Mouse (Mus musculus) CH12.LX (cell line): ENCODE measurements at regions not wholly inside any gene's neighbourhood (a gene's known extent, or its start where the extent isn't known, plus 50 kb on each side); places are given as distances from the start of the nearest gene placed in this dataset.

Experiments used
- BHLHE40 ChIP-seq: IDR thresholded peaks from 2 replicates; pipeline ENCODE4 v1.6.1; 2011; ENCODE audit warnings: mild to moderate bottlenecking, low read depth, low read length, improper control_type of control experiment
- CTCF ChIP-seq, 2 experiments: IDR thresholded peaks in 1 of 2; conservative IDR thresholded peaks in 1 of 2; 2 replicates each; pipeline ENCODE4 v1.5.1; 2011 to 2012; ENCODE audit warnings: low read depth in 2 of 2, low read length in 2 of 2, improper control_type of control experiment in 1 of 2, inconsistent platforms in 1 of 2, mild to moderate bottlenecking in 1 of 2, moderate library complexity in 1 of 2
- E2F4 ChIP-seq: IDR thresholded peaks from 2 replicates; pipeline ENCODE4 v1.6.1; 2011; ENCODE audit warnings: low read depth, low read length, improper control_type of control experiment; ENCODE audit not compliant: insufficient replicate concordance
- EP300 ChIP-seq: IDR thresholded peaks from 2 replicates; pipeline ENCODE4 v1.6.1; 2011; ENCODE audit warnings: low read length, improper control_type of control experiment
- ETS1 ChIP-seq: conservative IDR thresholded peaks from 2 replicates; pipeline ENCODE4 v1.6.1; 2012; ENCODE audit warnings: low read depth, mild to moderate bottlenecking, inconsistent platforms, low read length, improper control_type of control experiment, moderate library complexity
- HCFC1 ChIP-seq: IDR thresholded peaks from 2 replicates; pipeline ENCODE4 v1.6.1; 2012; ENCODE audit warnings: low read depth, mild to moderate bottlenecking, inconsistent platforms, low read length, improper control_type of control experiment
- MAFK ChIP-seq: IDR thresholded peaks from 2 replicates; pipeline ENCODE4 v1.6.1; 2011; ENCODE audit warnings: low read length, improper control_type of control experiment; ENCODE audit not compliant: insufficient replicate concordance
- POLR2A ChIP-seq: IDR thresholded peaks from 2 replicates; pipeline ENCODE4 v1.6.1; 2011; ENCODE audit warnings: low read depth, mild to moderate bottlenecking, improper control_type of control experiment, low read length
- SIN3A ChIP-seq: IDR thresholded peaks from 2 replicates; pipeline ENCODE4 v1.6.1; 2012; ENCODE audit warnings: low read length, improper control_type of control experiment, inconsistent platforms
- SMC3 ChIP-seq: IDR thresholded peaks from 2 replicates; pipeline ENCODE4 v1.6.1; 2011; ENCODE audit warnings: low read depth, low read length, improper control_type of control experiment
- ZNF384 ChIP-seq: IDR thresholded peaks from 2 replicates; pipeline ENCODE4 v1.6.1; 2012; ENCODE audit warnings: low read depth, low read length, improper control_type of control experiment, inconsistent platforms

DNA sequence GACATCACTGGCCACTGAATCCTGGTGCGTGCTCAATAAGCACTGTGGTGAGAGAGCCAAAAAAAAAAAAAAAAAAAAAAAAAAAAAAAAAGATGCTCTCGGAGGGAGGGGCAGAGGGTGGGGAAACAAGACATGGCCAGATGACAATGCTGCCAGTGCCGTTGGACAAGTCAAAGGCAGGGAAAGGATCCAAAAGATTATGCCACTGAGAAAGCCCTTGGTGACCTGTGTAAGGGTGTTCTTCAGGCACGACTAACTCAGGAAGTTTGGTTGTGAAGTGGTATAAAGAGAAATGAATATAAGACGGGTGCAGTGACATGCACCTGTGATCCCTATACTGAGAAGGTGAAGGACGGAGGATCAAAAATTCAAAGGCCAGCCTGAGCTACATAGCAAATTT is 121.8 kb upstream of the Max start:
- TF ChIP-seq EP300 (no peak), CTCF (conservative IDR thresholded peaks at IDR 0.05 in 1 of 2, IDR thresholded peaks at IDR 0.05 in 1 of 2; ENCODE audit: low read depth in 2 of 2, low read length in 2 of 2) (no peak), ZNF384 (peak; percentile 77), HCFC1 (no peak), BHLHE40 (no peak), ETS1 (no peak), SMC3 (no peak), POLR2A (no peak), E2F4 (no peak), MAFK (no peak), SIN3A (no peak)
